Mouse (Mus musculus) C2C12 (cell line): ENCODE results near the gene Gm3045.

ENCODE experiments used
- CEBPB ChIP-seq: IDR thresholded peaks from one replicate; pipeline ENCODE4 v1.6.1; 2011; ENCODE audit warnings: low read depth, mild to moderate bottlenecking, control low read depth, moderate library complexity
- CTCF ChIP-seq: IDR thresholded peaks from one replicate; pipeline ENCODE4 v1.5.1; 2011; ENCODE audit not compliant: control insufficient read depth, insufficient read depth, insufficient read length
- FOSL1 ChIP-seq: IDR thresholded peaks from one replicate; pipeline ENCODE4 v1.8.0; 2011; ENCODE audit warnings: mild to moderate bottlenecking, low read length; ENCODE audit not compliant: poor library complexity, insufficient read depth, severe bottlenecking
- MAX ChIP-seq: IDR thresholded peaks from one replicate; pipeline ENCODE4 v1.6.1; 2011; ENCODE audit warnings: mild to moderate bottlenecking, control low read depth
- MYOD1 ChIP-seq: IDR thresholded peaks from one replicate; pipeline ENCODE4 v1.6.1; 2011; ENCODE audit warnings: low read depth; ENCODE audit not compliant: control insufficient read depth, insufficient read length
- USF1 ChIP-seq: IDR thresholded peaks from one replicate; pipeline ENCODE4 v1.6.1; 2011; ENCODE audit warnings: low read depth, mild to moderate bottlenecking, control low read depth, moderate library complexity

DNA sequence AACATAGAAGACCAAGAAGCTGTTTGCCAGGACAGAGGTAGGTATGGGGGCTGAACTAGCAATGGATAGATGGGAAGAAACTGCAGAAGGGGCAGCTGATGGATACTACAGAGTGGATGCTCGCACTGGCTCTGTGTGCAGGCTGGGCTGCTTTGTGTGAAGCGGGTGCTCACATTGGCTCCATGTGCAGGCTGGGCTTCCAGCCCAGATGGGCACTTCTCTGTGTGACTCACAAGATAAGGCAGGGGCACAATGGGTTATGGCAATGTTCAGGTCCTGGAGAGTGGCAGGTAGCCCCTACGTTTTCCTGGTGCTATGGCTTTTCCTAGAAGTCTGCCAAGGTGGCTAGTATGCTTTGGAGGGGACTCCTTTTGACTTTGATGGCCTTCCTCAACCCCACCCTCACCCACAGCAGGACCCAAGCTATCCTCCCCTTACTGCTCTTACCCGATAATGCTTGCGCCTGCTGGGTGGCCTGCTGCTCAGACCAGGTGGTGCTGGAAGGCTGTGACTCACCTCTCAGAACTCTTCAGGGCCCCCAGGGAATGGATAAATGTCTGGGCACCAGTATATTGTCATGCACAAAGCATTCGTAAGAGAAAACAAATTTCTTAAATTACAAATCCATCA, 21.8 kb upstream of the Gm3045 start:
- TF ChIP-seq CTCF (no peak), MYOD1 (no peak), MAX (no peak), CEBPB (no peak), USF1 (no peak), FOSL1 (no peak)
